Mouse (Mus musculus) adrenal gland, adult 18-20 months (tissue): Measurements from ENCODE around the gene Krt71. TPM values are rescaled to one million over a fixed set of nuclear protein-coding genes. Genes with fewer than 3 reads are reported as not detected.

Experiments used
- DNase-seq, 2 experiments: peaks; one replicate each; pipeline ENCODE4 v3.0.0; 2021 to 2022; ENCODE audit warnings: low spot score in 2 of 2
- microRNA-seq, 2 experiments: library from miRNA; unstranded; fragments of <30 nt; microRNA quantifications; one replicate each; pipeline ENCODE4 v1.2.0; 2021; ENCODE audit warnings: borderline number of aligned reads in 2 of 2
- total RNA-seq, 2 experiments: library from RNA; stranded (reverse); gene quantifications; 1 replicate in 1 of 2; 2 replicates in 1 of 2; pipeline ENCODE4 v1.2.3; 2021

The Krt71 gene
- total RNA-seq, 2 experiments from 2014 or later, result not detected

GRCm38 (mm10) chr15:101688161-101688560, 54.7 kb downstream of the Krt71 start:
- no peak for DNase-seq

Small RNA genes lying within 50 kb of the gene (microRNA-seq; reads per million reads assigned to microRNA genes)
- gene Gm44323 (0 reads per million in 2 experiments), gene Gm44342 (0 reads per million in 2 experiments)

Other genes with a start within 250 kb of the Krt71 start
- not detected for gene Gm49425, start 225.8 kb downstream of the Krt71 start, total RNA-seq
- not detected for gene Krt84, start 210.3 kb downstream of the Krt71 start, total RNA-seq
- gene Krt82, start 192.4 kb downstream of the Krt71 start, total RNA-seq, result not detected
- gene Krt90, start 180.2 kb downstream of the Krt71 start, total RNA-seq, result not detected
- gene Krt75, start 169.2 kb downstream of the Krt71 start, total RNA-seq, result not detected
- not detected for gene Gm5414, start 114.9 kb downstream of the Krt71 start, total RNA-seq
- not detected for gene Gm5478, start 95.7 kb downstream of the Krt71 start, total RNA-seq
- gene Krt6b, start 62.8 kb downstream of the Krt71 start, total RNA-seq, result not detected
- not detected for gene Krt6a, start 48.8 kb downstream of the Krt71 start, total RNA-seq
- not detected for gene Krt5, start 30.2 kb downstream of the Krt71 start, total RNA-seq
- not detected for gene Krt72, start 43.4 kb upstream of the Krt71 start, total RNA-seq
- gene Krt73, start 59.2 kb upstream of the Krt71 start, total RNA-seq, result not detected
- gene Krt2, start 75.1 kb upstream of the Krt71 start, total RNA-seq, result not detected
- under 1 TPM in 1 of 2 experiments, not detected in 1; 0.56 TPM for gene Krt1, start 107.7 kb upstream of the Krt71 start, total RNA-seq
- not detected for gene Krt77, start 126.6 kb upstream of the Krt71 start, total RNA-seq
- under 1 TPM in 1 of 2 experiments, not detected in 1; 0.13 TPM for gene Krt76, start 149.8 kb upstream of the Krt71 start, total RNA-seq
- not detected for gene Krt4, start 181.6 kb upstream of the Krt71 start, total RNA-seq
- 1 to 10 TPM in 1 of 2 experiments, under 1 TPM in 1; 0.73 to 3.6 TPM for gene Krt79, start 197.2 kb upstream of the Krt71 start, total RNA-seq
- not detected for gene Krt78, start 211.2 kb upstream of the Krt71 start, total RNA-seq